Mouse (Mus musculus): ENCODE data around the gene Hadh.

DNA sequence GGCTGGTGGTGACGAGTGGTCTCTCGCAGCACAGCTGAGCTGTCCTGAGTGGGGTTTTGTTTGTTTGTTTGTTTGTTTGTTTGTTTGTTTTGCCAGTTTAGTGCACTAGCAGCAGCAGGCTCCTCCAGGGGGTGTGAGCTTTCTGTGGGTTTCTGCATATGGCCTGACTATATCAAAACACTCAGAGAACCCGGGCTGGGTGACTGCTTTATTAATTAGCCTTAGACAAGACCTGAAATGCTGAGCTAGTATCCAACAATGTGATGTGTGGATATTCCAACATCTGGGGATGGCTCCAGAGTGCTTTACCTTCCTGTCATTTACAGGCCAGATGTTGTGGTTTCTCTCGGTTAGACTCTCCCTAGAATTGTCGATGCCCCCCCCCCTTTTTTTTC, 31.4 kb upstream of the Hadh start:
- TF ChIP-seq CTCF (IDR thresholded peaks at IDR 0.05; ENCODE audit: low read depth) (no peak), EP300 (IDR thresholded peaks at IDR 0.05; ENCODE audit: low read depth) (no peak)

Data from liver, postnatal 0 days (tissue).